Mouse (Mus musculus): ENCODE measurements at regions not wholly inside any gene's neighbourhood (a gene's known extent, or its start where the extent isn't known, plus 50 kb on each side); places are given as distances from the start of the nearest gene placed in this dataset.

DNA sequence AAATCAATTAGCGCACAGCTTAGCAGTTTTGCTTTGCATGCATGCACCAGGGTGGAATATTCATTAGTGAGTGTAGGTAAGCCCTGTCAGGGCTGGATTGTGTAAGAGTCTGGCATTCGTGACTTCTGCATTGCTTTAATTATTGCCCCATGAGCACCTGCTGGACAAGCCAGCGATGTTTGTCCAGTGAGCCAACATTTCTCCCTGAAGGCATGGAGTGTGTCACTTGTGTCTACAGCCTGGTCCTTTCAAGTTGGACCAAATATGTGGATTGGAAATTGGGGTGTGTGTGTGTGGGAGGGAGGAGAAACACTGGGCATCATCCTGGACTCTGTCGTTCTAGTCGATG is 115.9 kb downstream of the Evx1 start:
- no peak for DNase-seq (ENCODE audit: low spot score in 2 of 2)

DNA sequence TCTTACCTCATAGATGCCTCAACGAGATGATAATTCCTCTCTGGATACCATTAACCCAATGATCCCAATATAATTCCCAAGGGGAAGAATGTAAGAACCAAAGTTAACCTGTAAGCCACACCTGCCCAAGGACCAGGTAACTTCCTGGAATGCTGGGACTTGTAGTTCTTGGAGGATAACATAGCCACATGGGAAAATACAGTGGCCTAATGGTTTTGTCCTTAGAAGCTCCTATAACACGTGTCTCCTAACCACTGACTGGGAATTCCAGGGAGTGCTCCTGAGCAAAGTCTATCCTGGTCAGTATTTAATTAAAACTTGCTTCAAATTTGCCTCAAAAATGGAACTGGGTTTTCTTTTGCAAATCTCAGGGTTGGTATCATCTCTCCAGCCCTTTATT is 119.9 kb downstream of the Evx1 start:
- DNase-seq (ENCODE audit: low spot score in 2 of 2) = no peak

GRCm38 (mm10) chr6:52434771-52435170 is 121.5 kb downstream of the Evx1 start:
- no peak for DNase-seq (ENCODE audit: low spot score in 2 of 2)

GRCm38 (mm10) chr6:52435358-52435757 is 122.1 kb downstream of the Evx1 start:
- no peak for DNase-seq (ENCODE audit: low spot score in 2 of 2)

DNA sequence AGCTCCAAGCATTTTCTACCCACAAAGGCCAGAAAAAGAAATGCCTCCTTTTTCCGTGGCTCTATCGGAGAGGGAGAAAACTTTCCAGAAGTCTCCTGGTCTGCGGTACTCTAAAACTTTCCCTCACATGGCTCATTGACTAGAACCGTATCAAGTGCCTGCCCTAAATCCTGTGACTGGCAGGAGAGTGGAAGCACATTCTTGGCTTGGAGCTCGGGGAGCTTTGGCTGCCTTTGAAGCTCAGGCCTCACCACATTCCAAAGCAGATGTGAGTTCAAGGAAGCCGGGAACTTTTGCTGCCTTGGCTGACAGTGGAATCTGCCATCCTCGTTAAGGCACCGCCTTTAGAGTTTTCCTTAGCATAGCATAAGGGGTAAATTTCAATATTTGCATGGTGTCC is 125.1 kb downstream of the Evx1 start:
- DNase-seq (ENCODE audit: low spot score in 2 of 2) = no peak

GRCm38 (mm10) chr6:52439204-52439603 is 125.9 kb downstream of the Evx1 start:
- DNase-seq (ENCODE audit: low spot score in 2 of 2) = no peak

DNA sequence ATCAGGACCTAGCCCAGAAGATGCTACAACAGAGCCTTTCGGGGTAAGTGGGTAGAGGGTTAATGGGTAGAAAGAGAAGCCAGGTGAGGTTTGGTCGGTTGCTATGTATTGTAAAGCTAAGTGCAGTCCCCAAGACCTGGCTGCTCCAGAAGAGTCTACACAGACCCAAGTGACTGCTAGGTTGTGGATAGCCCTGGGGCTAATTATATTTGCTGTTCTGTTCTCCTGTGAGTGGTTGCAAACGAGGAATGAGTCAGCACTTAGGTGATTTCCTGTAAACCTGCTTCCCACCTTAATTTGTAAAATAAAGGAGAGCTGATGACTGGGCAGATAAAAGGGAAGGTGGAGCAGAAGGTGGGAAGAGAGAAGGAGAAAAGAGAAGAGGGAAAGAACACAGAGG is 126.9 kb downstream of the Evx1 start:
- no peak for DNase-seq (ENCODE audit: low spot score in 2 of 2)

GRCm38 (mm10) chr6:52443112-52443984 is 130.1 kb downstream of the Evx1 start:
- peak in 1 of 2 experiments; percentile 23 for DNase-seq (ENCODE audit: low spot score in 2 of 2)

GRCm38 (mm10) chr6:52458828-52459227 is 145.5 kb downstream of the Evx1 start:
- no peak for DNase-seq (ENCODE audit: low spot score in 2 of 2)

GRCm38 (mm10) chr6:52461186-52461585 is 147.9 kb downstream of the Evx1 start:
- DNase-seq (ENCODE audit: low spot score in 2 of 2) = no peak

DNA sequence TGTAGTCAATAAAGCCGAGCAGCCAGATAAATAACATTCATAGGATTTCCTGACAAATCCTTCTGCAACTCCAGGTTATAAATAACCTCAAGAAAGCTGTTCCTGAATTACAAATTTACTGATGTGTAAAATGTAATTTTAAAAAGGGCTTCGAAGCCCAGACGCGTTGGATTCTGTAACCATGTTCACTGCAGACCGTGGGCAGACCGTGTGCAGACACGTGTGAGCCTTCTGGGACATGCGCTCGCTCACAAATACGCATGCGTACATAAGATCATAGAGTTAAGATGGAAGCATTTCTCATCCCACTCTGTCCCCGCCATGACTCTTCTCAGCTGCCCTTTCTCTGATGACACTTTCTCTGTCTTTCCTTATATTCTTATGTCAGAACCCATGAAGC is 150.1 kb downstream of the Evx1 start:
- DNase-seq (ENCODE audit: low spot score in 2 of 2) = peak in 1 of 2 experiments; percentile 44

DNA sequence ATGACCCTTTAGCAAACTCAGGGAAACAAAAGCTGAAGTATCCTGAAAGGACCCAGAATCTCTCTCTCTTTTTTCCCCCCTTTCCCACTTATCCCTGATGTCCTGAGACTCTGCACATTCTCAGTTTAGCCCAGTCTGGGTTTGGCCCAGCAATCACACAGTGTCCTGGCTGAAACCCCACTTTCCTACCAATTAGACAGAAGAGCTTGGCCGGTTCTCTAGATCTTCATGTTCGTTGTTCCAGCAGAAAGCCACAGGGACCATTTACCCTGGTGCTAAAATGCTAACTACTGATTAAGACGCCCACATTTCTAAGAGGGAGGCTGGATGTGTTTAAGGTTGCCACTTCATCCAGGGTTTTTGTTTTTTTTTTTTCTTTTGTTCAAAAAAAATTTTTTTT is 151.3 kb downstream of the Evx1 start:
- no peak for DNase-seq (ENCODE audit: low spot score in 2 of 2)

- DNase-seq (ENCODE audit: low spot score in 2 of 2) = no peak
These were observed 152.7 kb downstream of the Evx1 start for GRCm38 (mm10) chr6:52465834-52466525.

GRCm38 (mm10) chr6:52470831-52471230 is 157.5 kb downstream of the Evx1 start:
- DNase-seq (ENCODE audit: low spot score in 2 of 2) = no peak

- no peak for DNase-seq (ENCODE audit: low spot score in 2 of 2)
These were observed 158.2 kb downstream of the Evx1 start for GRCm38 (mm10) chr6:52471384-52471957.

DNA sequence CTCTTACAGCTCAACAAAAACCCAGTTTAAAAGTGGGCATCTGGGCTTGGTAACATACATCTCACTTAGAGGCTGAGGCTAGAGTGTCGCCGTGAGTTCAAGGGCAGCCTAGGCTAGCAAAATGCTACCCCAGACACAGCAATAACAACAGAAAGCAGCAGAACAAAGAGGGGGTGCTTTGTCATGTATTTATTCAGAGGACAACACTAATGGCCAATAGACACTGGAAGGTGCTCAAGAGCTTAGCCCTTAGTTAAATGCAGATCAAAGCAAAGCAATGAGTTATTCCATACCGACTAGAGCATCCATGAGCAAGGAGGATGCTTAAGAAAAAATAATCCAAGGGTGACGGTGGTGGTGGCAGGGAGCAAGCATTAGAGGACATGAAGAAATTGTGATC is 158.7 kb downstream of the Evx1 start:
- DNase-seq (ENCODE audit: low spot score in 2 of 2) = no peak

- no peak for DNase-seq (ENCODE audit: low spot score in 2 of 2)
These were observed 159.8 kb downstream of the Evx1 start for GRCm38 (mm10) chr6:52473042-52473589.

DNA sequence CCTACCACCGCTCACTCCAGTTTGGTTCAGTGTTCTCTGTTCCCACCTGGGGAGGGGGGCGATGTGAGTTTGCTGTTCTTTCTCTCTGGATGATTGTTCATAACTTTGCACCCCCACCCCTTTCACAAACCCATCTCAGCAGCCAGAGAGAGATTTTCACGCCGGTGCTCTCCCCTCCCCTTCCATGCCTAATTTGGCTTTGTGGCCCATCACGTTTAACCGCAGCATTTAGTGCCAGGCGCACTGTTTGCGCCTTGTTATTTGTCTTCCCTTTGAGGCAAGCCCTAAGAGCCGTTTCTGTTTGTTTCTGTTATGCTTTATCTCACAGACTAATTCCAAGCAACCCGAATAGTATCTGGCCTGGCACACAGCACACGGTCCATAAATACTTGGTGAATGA is 160.6 kb downstream of the Evx1 start:
- DNase-seq (ENCODE audit: low spot score in 2 of 2) = no peak

GRCm38 (mm10) chr6:52475676-52476075 is 162.4 kb downstream of the Evx1 start:
- no peak for DNase-seq (ENCODE audit: low spot score in 2 of 2)

DNA sequence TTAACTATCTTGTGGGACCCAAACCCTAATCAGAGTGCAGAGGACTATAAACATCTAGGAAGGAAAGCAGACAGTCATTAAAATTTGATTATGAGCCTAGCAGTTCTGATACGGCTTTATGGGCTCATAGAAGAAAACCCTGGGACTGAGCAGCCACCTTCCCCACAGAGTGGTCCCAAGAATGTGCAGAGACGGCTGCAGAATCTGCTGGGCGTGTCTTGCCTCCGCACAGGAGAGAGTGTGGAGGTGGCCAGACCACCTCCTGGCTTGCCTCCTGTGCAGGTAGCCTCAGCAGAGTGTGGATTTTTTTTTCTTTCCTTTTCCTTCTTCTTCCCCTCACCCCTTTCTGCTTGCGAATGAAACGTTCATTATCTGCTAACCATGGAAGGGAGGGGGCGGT is 163.3 kb downstream of the Hibadh start:
- DNase-seq (ENCODE audit: low spot score in 2 of 2) = no peak

GRCm38 (mm10) chr6:52477380-52477779 is 162.8 kb downstream of the Hibadh start:
- no peak for DNase-seq (ENCODE audit: low spot score in 2 of 2)

GRCm38 (mm10) chr6:52478624-52479023 is 161.6 kb downstream of the Hibadh start:
- no peak for DNase-seq (ENCODE audit: low spot score in 2 of 2)

DNA sequence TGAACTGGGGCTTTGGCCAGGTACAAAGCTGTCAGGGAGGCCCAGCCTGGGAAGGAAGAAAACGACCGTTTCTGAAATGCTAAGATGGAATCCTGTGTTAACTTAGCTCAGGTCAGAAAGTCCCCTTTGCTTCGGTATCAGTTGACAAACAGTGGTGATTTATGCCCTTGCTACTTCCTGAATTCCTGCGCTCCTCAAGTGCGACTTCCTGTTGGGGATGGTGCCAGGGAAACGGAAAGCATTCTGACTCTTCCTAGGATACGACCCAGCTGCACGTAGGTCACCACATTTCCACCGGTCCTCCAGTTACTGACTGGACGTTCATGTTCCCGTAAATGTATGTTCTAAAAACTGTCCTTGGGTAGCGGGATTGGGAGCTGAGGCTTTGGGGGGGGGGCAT is 161.0 kb downstream of the Hibadh start:
- DNase-seq (ENCODE audit: low spot score in 2 of 2) = no peak

Measured in frontal cortex, postnatal 14 days (tissue).